Mouse (Mus musculus) retina, embryonic 14.5 days (tissue): ENCODE measurements around the gene Trpm7.
A peak's percentile ranks its signal among the peaks of the same experiment; 100 is the strongest.

Experiments used
- DNase-seq: peaks from one replicate; pipeline ENCODE4 v3.0.0-alpha.2; 2015; ENCODE audit warnings: low spot score

Gene Trpm7

DNA sequence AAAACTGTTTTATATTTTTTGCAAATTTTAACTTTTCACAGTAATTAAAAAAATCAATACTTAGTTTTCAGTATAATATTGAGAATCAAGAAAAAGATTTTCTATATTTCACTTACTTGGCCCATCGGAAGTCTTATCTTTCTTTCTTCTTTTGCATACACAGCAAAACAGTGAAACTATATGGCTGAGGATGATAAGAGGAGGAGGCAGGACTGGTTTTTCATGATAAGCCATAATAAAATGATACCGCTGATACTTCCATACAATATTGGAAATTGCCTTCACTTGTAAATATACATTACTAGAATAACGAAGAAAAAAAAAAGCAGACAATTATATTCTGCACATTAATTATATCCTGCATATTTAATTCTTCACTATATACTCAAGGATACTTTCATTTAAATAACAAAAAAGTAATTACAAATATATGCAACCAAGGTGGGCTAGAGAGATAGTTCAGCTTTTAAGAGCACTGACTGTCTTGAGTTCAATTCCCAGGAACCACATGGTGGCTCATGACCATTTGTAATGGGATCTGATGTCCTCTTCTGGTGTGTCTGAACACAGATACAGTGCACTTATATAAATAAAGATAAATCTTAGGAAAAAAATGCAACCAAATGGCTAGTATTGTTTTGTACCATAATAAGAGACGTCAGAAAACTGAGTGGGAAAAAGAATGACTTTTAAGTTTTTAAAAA is 59.2 kb downstream of the Trpm7 start:
- DNase-seq = no peak

DNA sequence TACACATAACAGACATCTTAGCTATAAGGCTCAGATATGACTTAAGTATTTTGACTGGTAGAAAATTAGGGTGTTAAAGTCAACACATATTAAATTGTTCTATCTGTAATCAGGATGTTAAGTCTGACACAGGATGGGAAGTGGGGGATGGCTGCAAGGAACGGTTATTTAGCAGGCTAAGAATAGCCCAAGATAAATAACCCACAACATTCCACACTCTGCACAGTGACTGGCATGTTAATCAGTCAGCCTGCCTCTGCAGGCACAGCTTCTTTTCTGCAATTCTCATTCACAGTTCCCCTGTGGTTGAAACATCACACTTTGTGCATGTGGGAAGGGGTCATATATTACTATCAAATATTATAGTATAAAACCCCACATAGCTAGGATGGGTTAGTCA is 60.2 kb downstream of the Trpm7 start:
- no peak for DNase-seq

DNA sequence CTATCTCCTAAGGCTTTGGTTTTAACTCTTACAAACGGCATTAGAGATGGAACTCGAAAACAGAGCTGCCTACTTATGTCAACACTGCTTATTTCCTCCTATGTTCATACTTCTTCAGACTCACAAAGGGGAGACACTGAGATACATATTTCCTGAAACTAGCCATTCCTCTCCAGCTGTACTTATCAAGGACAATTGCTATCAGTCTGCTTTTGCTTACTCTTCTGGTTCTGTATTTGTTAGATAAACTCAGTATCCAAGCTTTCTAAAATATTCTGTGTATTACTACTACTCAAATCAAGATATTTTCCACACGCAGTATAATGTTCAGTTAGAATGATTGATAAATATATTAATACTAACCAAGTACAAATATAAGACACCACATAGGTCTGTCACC is 74.0 kb downstream of the Trpm7 start:
- DNase-seq = no peak

DNA sequence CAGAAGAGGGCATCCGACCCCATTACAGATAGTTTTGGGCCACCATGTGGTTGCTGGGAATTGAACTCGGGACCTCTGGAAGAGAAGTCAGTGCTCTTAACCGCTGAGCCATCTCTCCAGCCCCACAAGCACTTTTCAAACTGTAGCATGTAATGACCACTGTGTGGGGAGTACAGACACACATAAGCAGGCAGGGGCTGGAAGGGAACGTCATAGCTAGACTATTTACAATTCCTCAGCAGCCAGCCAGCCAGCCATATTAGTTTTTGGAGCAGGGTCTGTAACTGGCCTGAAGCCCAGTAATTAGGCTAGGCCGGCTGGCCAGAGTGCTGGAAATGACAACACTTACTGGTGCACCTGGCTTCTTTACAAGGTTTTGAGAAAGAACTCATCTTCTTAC is 77.6 kb downstream of the Trpm7 start:
- no peak for DNase-seq

DNA sequence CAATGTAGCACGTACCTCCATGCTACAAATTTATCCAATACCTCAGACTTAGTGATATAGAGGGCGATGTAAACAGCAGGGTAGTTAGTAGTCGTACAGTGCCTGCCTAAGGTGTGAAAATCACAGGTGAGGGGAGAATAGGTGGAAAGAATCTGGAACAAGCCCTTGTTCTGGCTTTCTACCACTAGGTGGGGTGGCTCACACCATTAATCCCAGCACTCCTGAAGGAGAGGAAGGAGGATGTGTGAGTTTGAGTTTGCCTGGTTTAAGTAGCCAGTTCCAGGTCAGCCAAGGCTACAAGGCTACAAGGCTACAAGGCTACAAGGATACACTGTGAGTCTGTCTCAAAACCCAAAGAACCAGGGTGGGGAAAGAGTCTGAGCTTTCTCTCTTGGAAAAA is 80.3 kb downstream of the Trpm7 start:
- DNase-seq = peak; percentile 17

DNA sequence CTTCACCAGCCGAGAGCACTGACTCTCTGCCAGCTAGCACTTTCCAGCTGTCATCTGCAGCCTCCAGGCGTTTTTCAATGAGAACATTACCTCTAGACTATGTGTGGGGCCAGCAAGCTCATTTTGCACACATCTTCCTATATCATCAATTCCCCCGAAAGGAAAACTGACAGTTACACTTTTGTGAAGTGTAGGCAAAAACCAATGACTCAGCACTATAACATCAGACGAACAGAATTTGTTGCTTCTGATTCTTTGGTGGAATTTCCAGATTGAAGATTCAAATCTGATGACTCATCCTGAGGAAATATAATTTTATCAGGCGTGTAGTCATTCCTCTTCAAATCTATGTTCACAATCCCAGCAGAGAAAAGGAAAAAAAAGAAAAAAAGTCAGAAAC is 83.4 kb downstream of the Trpm7 start:
- no peak for DNase-seq

DNA sequence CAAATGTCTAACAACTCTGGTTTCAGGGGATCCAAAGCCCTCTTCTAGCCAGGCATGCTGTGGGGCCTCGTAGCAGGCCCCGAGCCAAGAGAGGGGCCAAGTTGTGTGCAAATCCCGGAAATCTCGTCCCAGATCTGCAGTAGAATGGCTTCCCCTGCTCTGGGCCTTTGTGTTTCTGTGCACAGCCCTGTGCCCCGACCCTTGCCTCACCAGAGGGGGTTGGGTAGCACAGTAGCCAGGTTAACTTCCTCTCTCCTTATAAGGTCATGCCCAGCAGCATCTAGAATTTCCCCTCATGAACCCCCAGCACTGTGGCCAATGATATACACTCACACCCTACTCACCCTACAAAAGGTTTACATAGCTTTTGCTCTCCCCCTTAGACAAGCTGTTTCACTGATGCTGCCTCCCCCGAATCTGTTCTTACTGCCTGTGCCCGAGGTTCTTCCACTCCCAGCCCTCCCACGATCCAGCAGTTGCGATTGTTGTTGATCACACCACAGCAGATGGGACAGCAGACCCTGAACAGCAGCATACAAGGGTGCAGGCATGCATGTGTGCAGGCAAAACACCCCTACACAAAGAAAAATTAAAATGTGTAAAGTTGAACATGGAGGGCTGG is 88.2 kb downstream of the Trpm7 start:
- no peak for DNase-seq

DNA sequence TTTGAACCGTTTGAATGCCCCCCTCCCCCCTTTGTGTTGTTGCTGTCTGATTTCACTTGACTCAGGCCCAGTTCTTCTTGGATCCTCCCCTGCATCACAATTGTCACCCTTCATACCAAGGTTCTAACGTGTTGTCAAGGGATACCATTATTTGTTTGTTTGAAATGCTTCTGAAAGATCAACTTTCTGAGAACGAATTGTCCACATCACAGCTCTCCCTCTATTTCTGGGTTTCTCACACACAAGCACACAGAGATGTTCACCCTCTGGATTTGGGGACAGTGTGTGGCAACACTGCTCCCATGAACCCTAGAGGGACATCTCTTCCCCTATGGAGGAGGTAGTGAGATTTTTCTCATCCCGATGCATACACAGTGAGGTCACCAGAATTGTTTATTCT is 92.7 kb downstream of the Trpm7 start, which contains the start of gene Usp50:
Gene Usp50 (minus strand): TSS at position 101 of the 400 bp plus-strand sequence.
- DNase-seq = no peak

DNA sequence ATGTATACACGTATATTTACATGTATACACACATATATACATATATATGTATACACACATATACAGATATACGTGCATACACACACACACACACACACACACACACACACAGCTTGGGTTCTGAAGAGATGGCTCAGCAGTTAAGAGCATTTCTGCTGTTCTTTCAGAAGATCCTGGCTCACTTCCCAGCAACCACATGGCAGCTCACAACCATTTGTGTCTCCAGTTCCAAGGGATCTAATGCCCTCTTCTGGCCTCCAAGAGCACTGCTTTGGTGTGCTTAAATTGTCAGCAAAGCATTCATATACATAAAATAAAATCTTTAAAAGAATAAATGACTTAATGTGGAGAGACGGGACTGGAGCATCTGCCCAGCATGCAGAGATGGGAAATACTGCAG is 93.6 kb downstream of the Trpm7 start:
- DNase-seq = no peak

DNA sequence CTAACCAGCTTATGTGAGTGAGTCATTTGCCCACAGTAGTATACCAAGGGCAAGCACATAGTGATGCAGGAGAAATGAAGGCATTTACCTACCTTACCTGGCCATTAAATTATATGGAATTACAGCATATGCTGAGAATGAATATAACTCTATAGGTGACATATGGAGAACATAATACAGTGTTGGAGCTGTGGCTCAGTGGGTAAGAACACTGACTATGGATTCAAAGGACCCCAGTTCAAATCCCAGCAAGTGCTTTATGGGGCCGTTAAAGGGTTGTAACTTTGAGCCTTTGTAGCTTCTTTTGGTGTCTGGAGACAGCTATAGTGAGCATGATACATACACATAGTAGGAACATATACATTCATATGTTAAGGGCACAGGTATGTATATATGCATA is 94.6 kb downstream of the Trpm7 start:
- no peak for DNase-seq

DNA sequence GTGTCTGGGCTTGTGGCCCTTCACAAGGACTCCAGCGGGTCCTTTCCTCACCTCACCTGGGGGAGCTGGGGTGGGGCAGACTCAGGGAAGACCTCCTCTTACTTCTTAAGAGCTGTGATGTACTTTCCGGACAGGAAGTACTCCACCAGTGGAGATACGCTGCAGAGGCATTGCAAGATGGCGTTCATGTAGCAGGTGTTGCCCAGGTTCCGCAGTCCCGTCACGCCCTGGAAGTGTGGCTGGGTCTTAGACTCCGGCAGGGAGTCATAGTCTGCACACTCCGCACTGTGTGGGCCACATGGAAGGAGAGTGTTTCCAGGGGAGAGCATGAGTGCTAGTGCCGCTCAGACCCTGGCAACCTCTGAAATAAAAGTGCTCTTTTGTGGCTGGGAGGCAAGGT is 95.7 kb downstream of the Trpm7 start:
- no peak for DNase-seq

DNA sequence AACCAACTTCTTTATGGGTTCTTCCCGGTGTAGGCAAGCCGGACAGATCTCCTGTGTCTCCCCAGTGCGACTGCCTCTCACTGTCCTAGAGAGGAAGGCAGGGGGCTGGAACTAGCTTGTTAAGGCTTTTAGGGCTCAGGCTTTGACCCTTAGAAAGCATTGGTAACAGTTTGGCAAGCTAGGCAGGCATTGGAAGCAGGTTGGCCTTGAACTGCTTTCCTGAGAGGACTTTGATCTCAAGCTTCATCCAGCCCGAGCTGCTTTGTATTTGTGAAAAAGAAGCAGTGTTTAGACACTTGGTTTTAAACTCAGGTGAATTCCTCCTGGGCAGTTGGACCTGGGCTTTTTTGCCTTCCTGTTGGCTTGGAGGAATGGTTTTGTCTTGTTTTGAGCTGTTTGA is 97.2 kb downstream of the Trpm7 start:
- DNase-seq = no peak

DNA sequence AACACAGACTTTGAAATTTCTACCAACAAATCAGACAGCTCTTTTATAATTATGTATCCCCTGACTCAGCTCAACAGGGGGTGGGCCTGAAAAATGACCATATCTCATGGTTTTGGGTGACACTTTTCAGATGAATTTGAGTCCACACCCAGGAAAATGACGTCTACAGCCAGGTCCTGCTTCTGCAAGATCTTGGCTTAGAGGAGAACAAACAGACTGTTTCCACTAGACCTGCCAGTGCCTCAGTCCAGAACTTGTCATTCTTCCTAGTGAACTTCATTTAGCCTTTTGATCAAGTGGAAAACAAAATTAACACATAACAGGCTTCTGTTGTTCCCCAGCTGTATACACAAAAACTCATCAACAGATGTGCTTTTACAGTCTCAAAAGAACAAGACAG is 99.6 kb downstream of the Trpm7 start:
- DNase-seq = no peak

DNA sequence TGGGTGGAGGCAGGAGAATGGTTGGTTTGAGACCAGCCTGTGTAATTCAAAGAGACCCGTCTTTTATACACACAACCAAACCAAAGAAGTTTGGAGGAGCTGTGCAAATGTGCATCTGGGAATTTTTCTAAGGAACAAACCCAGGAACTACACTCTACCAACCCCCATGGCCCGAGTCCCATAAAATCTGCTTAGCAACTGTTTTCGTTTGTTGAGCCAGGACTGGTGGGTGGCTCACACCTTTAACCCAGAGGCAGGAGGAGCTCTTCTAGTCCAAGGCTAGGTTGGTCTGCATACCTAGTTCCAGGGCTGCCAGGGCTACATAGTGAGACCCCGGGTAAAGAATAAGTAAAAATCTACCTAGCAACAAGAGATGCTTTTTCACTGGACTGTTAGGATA is 100.1 kb downstream of the Trpm7 start:
- DNase-seq = no peak

DNA sequence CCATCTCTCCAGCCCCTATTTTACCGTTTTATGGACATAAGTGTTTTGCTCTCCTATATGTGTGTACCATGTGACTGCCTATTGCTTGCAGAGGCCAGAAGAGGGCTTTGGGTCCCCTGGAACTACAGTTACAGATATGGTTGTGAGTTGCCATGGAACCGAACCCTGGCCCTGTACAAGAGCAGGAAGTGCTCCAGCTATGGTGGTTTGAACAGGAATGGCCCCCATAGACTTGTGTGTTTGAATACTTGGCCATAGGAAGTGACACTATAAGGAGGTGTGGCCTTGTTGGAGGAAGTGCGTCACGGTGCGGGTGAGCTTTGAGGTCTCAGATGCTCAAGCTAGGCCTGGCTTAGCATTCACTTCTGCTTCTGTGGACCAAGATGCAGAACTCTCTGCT is 103.8 kb downstream of the Trpm7 start:
- no peak for DNase-seq

DNA sequence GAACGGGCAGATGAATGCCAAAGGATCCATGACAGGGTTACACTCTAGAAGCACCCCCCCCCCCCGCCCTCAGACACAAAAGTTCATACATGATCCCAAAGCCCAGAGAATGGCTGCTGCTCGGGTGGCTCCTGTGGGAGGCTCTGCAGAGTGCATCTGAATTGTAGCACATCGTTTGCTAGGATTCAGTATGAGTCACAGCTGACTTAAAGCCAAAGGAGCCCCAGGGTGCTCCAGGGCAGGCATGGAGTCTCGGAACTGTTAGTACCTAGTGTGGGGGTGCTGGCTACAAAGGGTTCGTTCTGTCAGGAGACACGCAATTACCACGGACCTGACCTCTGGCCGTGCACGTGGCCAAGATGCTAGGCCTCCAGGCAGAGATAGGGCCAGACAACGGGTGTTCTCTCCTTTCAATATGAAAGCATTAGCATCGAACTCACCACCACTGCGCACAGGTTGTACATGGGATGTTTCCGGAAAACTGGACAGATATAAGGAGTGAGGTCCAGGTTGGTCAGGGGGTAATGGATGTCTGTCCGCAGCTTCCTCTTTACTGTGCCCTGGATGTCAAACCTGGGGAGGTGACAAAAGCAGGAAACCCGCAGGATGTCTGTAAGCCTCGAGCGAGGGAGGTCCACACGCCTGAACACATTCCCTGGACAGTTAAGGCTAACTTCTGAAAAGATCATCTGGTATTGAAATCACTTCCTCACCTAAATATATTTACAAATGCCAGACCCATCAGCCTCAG is 106.4 kb downstream of the Trpm7 start:
- DNase-seq = no peak

DNA sequence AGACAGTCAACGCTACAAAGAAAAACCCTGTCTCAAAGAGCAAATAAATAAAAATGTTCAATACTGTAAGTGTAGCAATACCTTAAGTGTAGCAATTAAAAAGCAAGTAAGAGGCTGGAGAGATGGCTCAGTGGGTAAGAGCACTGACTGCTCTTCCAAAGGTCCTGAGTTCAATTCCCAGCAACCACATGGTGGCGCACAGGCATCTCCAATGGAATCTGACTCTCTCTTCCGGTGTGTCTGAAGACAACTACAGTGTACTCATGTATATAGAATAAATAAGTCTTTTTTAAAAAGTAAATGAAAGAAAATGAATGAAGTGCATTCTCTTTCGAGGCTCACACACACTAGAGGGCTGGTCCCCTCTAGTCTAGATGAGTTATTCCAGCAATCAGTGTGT is 107.8 kb downstream of the Trpm7 start:
- no peak for DNase-seq

DNA sequence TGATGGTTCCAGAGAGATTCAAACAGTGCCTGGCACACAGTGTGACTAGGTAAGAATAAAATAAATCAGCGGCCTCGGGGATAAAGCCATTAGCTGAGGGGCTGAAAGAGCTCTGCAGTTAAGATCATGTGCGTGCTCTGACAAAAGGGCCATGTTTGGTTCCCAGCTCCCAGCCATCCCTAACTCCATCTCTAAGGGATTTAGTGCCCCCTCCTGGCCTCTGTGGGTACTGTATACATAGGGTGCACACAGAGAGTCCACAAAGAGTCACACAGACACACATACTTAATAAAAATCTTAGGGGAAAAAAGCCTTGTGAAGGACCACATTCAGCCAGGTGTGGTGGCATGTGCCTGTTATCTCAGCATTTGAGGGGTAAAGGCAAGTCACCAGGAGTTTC is 108.4 kb downstream of the Trpm7 start:
- DNase-seq = no peak

DNA sequence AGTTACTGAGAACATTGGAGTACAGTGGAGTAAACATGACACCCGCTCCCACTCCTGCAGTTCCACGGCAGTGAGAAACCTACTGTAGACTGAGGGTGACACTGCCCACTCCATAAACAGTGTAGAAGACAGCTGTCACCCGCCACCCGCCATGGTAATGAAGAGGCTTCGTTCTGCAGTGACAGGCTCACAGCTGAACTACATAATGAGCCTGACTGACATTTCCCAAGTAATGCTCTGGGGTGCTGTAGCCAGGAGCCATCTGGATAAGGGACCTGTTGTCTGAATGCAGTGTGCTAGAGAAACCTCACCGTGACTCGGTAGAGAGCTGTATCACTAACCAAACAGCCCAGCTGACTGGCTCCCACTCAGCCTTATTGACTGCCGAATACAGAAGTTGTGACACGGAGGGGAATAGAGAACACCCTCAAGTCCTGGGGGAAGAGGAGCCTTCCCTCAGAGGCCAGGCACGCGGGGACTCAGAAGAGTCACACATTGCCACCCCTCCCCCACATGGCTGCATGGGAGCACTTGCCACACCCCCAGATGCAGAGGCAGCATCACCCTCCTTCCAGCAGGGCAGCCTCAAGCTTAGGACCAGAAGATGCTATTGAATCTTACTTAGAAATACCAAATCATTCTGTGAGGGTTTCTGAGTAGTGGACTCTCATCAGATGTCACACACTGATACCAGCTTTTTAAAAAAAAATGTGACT is 110.0 kb downstream of the Trpm7 start:
- peak; percentile 37 for DNase-seq

DNA sequence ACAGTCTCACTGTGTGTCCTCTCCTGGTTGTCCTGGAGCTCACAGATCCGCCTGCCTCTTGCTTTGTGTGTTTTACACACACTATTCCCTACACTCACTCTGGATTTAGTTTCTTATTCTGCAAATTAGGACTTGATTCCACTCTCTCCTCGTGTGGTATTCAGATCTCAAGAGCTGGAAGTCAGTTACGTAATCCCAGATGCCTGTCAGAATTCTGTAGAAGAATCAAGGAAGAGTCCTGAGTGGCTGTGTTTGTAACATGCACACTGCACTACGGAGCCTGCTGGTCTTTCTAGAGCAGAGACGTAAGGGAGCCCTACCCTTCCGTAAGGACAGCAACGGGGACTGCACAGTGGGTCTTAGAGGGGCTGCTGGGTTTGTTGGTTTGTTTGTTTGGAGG is 116.7 kb downstream of the Trpm7 start:
- no peak for DNase-seq

DNA sequence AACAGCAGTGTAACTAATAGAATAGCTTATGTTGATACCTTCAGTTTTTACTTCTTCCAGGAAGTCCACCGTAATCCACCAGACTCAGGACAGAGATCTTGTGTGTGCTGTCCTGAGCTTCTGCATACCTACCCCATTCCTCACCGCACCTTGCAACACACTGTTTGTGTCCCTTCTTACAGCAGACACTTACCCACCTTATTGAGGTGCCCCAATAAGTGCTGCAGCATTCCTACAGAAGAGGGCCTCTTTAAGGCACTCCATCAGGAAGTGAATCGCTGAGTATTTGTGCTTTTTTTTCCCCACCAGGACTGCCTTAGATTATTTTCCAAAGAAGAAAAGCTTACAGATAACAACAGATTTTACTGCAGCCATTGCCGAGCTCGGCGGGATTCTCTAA is 120.4 kb downstream of the Trpm7 start:
- DNase-seq = no peak

DNA sequence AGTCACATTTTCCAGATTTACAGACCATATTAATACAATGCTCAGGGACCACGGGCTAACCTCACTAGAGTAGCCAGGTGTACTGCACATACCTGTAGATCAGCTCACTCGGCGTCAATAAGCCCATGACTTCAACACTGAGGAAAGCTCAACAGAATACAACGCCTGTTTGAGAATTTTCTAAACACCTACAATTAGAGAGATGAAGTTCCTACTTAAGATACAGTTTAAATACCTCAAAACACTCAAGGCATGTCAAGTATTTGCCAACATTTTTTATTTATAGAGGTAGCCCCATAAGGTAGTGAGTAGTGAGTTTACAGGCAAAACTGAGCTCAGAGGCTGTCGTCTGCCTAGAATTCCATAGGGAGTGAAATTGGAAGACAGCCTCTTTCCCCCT is 132.6 kb downstream of the Trpm7 start:
- no peak for DNase-seq
